Mouse (Mus musculus) forebrain, embryonic 14.5 days (tissue): ENCODE data around the gene 1700019D03Rik. TPM values are rescaled to one million over a fixed set of nuclear protein-coding genes. Genes with fewer than 3 reads are reported as not detected.

ENCODE experiments used
- ATAC-seq: fragments of 200-750 bp; cut with Nextera tagmentation; 2 replicates; pipeline ENCODE4 v1.8.0; 2017; ENCODE audit warnings: mild to moderate bottlenecking, moderate library complexity
- DNase-seq: peaks from one replicate; pipeline ENCODE4 v3.0.0-alpha.2; 2015; ENCODE audit warnings: low spot score
- H3K27ac ChIP-seq: fragments of 300-500 bp; sonication (generic); 2 replicates; pipeline ENCODE4 v1.5.1; 2014; ENCODE audit warnings: low read depth, mild to moderate bottlenecking, control low read depth, low read length, moderate library complexity
- H3K27me3 ChIP-seq: fragments of 300-500 bp; sonication (generic); replicated peaks from 2 replicates; pipeline ENCODE4 v1.6.1; 2014; ENCODE audit warnings: low read length, control low read depth, mixed read lengths; ENCODE audit not compliant: control insufficient read depth, insufficient read depth
- H3K36me3 ChIP-seq: fragments of 300-500 bp; sonication (generic); 2 replicates; pipeline ENCODE4 v1.6.1; 2014; ENCODE audit warnings: low read length, control low read depth; ENCODE audit not compliant: control insufficient read depth, insufficient read depth
- H3K4me1 ChIP-seq: fragments of 300-500 bp; sonication (generic); 2 replicates; pipeline ENCODE4 v1.6.1; 2014; ENCODE audit warnings: antibody characterized with exemption, low read length, control low read depth; ENCODE audit not compliant: control insufficient read depth, insufficient read depth
- H3K4me2 ChIP-seq: fragments of 300-500 bp; sonication (generic); 2 replicates; pipeline ENCODE4 v1.6.1; 2014; ENCODE audit warnings: mild to moderate bottlenecking, control low read depth, low read length
- H3K4me3 ChIP-seq: fragments of 300-500 bp; sonication (generic); 2 replicates; pipeline ENCODE4 v1.5.1; 2014; ENCODE audit warnings: low read depth, low read length, control low read depth
- H3K9ac ChIP-seq: fragments of 300-500 bp; sonication (generic); 2 replicates; pipeline ENCODE4 v1.6.1; 2014; ENCODE audit warnings: mild to moderate bottlenecking, low read length, control low read depth, moderate library complexity
- H3K9me3 ChIP-seq: fragments of 300-500 bp; sonication (generic); replicated peaks from 2 replicates; pipeline ENCODE4 v1.6.1; 2016; ENCODE audit warnings: low read length, control low read depth, mixed read lengths; ENCODE audit not compliant: control insufficient read depth
- WGBS: fragments of 180-500 bp; shearing (Covaris S2); extraction: QIAGEN DNeasy Blood & Tissue Kit; methylation state at CpG from one replicate; pipeline ENCODE4 v1.1.7; 2014; 5-methylcytosine and 5-hydroxymethylcytosine counted together
- polyA plus RNA-seq: library from polyadenylated mRNA; unstranded; fragments of >200 nt; fragmentation: Nextera tagmentation; extraction: Ambion mirVana; gene quantifications from 2 replicates; pipeline ENCODE4 v1.2.1, GENCODE M21; 2014

The 1700019D03Rik gene
- polyA plus RNA-seq, 1 experiment from 2014 or later, result 2.5 TPM

DNA sequence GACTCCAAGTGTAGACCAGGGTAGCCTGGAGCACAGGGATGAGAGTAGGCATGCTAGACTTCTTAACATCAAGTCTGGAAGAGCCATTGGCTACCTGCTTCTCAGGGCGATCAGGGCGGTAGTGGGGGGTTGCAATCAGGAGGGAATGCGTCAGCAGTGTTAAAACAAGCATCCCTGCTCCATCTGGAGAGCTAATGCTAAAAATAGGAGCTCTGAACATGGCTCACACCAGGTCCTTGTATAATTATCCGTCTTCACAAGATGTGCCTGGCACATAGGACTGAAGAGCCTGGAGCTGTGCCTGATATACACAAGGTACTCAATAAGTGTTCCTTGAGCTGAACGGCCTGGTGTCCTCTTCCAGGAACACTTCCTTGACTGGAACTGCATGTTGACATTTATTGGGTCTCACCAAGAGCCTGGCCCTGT, 17.5 kb upstream of the 1700019D03Rik start:
- no peak for ATAC-seq
- Histone ChIP-seq H3K4me1 (no peaks in the 10 kb centered on the region), H3K9ac (no peak overlapping the region), H3K9me3 (no peaks in the 10 kb centered on the region), H3K27ac (no peak overlapping the region), H3K4me3 (no peak overlapping the region), H3K4me2 (no peak overlapping the region), H3K27me3 (no peaks in the 10 kb centered on the region), H3K36me3 (no peaks in the 10 kb centered on the region)
- WGBS, result 87% methylated on average over 5 of the region's 5 CpGs
- no peak for DNase-seq

DNA sequence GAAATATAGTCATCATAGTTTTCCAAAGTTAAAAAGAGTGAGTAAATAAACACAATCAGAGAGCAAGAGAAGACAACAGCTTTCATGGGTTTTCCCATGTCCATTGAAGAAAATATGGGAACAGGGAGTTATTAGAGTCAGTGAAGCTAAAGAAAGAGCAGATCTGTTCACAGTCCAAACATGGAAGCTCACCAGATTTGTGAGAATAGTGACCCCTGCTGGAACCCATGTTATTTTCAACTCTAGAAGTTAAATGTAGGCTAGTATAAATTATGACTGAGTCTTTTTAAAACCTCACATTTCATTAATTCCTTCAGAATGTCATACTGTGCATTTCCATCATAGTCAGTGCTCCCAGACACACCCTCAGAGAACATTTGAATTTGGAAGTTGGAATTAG, 12.6 kb upstream of the 1700019D03Rik start:
- H3K9ac ChIP-seq, result no peak overlapping the region
- no peaks in the 10 kb centered on the region for H3K9me3 ChIP-seq
- no peaks in the 10 kb centered on the region for H3K4me1 ChIP-seq
- no peaks in the 10 kb centered on the region for H3K27me3 ChIP-seq
- H3K4me2 ChIP-seq, result no peak overlapping the region
- H3K36me3 ChIP-seq, result no peaks in the 10 kb centered on the region
- DNase-seq (peak; percentile 66), ATAC-seq (no peak)
- no peak overlapping the region for H3K27ac ChIP-seq
- H3K4me3 ChIP-seq, result no peak overlapping the region

- Histone ChIP-seq H3K4me1 (no peaks in the 10 kb centered on the region), H3K9me3 (no peaks in the 10 kb centered on the region), H3K27me3 (no peaks in the 10 kb centered on the region), H3K27ac (0 out of 2 replicates have a peak overlapping the region, but pooled peaks have one; percentile 5), H3K36me3 (no peaks in the 10 kb centered on the region), H3K4me3 (no peak overlapping the region), H3K4me2 (no peak overlapping the region), H3K9ac (no peak overlapping the region)
- DNase-seq (peak; percentile 33), ATAC-seq (peak; percentile 29; the same call in 1 of the 2 replicates)
- WGBS, result 74% methylated on average over 3 of the region's 3 CpGs
Measured at GRCm38 (mm10) chr1:53018746-53019505, 1.1 kb downstream of the 1700019D03Rik start.

GRCm38 (mm10) chr1:53015606-53016005, 4.4 kb downstream of the 1700019D03Rik start:
- no peak overlapping the region for H3K27ac ChIP-seq
- H3K4me2 ChIP-seq, result no peak overlapping the region
- H3K36me3 ChIP-seq, result no peaks in the 10 kb centered on the region
- WGBS, result 31% methylated on average over 5 of the region's 5 CpGs
- DNase-seq (no peak), ATAC-seq (no peak)
- no peak overlapping the region for H3K4me3 ChIP-seq
- H3K9ac ChIP-seq, result no peak overlapping the region
- H3K4me1 ChIP-seq, result no peaks in the 10 kb centered on the region
- no peaks in the 10 kb centered on the region for H3K9me3 ChIP-seq
- H3K27me3 ChIP-seq, result no peaks in the 10 kb centered on the region

DNA sequence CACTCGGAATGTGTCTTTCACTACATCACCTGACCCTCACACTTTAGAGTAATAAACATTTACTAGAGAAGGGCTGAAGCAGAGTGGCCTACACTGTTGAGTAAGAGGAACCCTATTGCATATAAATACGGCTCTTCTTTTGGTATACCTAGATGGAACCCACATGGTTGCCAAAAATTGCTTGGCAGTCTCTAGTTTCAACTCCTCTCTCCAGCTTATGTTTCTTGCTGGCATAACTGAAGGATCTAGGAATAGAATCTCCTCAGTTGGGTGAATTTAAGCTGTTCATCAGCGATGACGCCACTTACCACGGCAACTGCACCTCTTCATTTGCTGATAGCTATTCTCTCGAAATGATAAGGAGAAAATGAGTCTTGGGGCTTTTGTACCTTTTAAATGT, 5.3 kb downstream of the 1700019D03Rik start:
- Histone ChIP-seq H3K9me3 (no peaks in the 10 kb centered on the region), H3K27me3 (no peaks in the 10 kb centered on the region), H3K4me2 (no peak overlapping the region), H3K4me3 (no peak overlapping the region), H3K36me3 (no peaks in the 10 kb centered on the region), H3K4me1 (no peaks in the 10 kb centered on the region), H3K9ac (no peak overlapping the region), H3K27ac (no peak overlapping the region)
- 94% methylated on average over 6 of the region's 6 CpGs for WGBS
- DNase-seq (no peak), ATAC-seq (no peak)

GRCm38 (mm10) chr1:52986692-52987091, 33.3 kb downstream of the 1700019D03Rik start:
- H3K4me2 ChIP-seq, result no peak overlapping the region
- H3K36me3 ChIP-seq, result no peaks in the 10 kb centered on the region
- no peak for DNase-seq
- ATAC-seq, result no peak
- H3K9ac ChIP-seq, result no peak overlapping the region
- H3K27me3 ChIP-seq, result no peaks in the 10 kb centered on the region
- 79% methylated on average over 5 of the region's 5 CpGs for WGBS
- H3K4me3 ChIP-seq, result no peak overlapping the region
- no peaks in the 10 kb centered on the region for H3K9me3 ChIP-seq
- no peak overlapping the region for H3K27ac ChIP-seq
- no peaks in the 10 kb centered on the region for H3K4me1 ChIP-seq

GRCm38 (mm10) chr1:52973198-52973597, 46.8 kb downstream of the 1700019D03Rik start:
- Histone ChIP-seq H3K9ac (no peak overlapping the region), H3K4me3 (no peak overlapping the region), H3K4me1 (no peaks in the 10 kb centered on the region), H3K36me3 (no peaks in the 10 kb centered on the region), H3K27ac (no peak overlapping the region), H3K27me3 (no peaks in the 10 kb centered on the region), H3K4me2 (no peak overlapping the region), H3K9me3 (no peaks in the 10 kb centered on the region)
- ATAC-seq, result no peak
- 88% methylated on average over 5 of the region's 5 CpGs for WGBS
- DNase-seq, result no peak

DNA sequence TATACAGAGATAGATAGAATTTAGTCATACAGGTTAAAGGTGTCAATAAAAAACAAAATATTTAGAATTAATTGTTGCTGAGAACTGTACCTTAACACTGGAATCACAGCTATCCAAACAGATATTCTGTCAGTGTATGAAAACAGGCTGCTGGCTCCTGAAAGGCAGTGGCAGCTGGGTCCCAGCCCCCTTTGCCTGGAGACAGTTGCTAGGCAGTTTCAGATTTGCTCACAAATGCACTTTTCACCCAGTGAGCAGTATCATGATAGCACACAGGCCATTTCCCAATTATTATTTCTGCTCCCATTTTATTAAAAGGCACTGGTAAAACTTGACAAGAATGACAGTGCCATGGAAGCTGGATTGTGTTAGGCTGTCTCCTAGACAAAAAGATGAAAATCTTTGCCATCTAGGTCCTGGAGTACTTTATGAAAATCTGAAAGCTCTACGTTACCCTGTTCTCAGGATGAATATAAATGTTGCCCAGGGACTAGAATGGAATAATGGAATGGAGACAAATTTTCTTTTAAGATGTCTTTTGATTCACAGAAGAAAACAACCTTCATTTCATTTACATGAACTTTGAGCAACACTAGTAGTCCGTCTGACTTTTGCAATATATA, 48.0 kb downstream of the 1700019D03Rik start:
- peak; percentile 54 for DNase-seq
- H3K4me2 ChIP-seq, result no peak overlapping the region
- no peaks in the 10 kb centered on the region for H3K9me3 ChIP-seq
- 73% methylated on average over 2 of the region's 2 CpGs for WGBS
- no peaks in the 10 kb centered on the region for H3K27me3 ChIP-seq
- no peak overlapping the region for H3K27ac ChIP-seq
- ATAC-seq, result peak; percentile 76; the same call in 1 of the 2 replicates
- no peaks in the 10 kb centered on the region for H3K36me3 ChIP-seq
- H3K4me3 ChIP-seq, result no peak overlapping the region
- no peaks in the 10 kb centered on the region for H3K4me1 ChIP-seq
- H3K9ac ChIP-seq, result no peak overlapping the region

GRCm38 (mm10) chr1:52964581-52964980, 55.4 kb downstream of the 1700019D03Rik start:
- no peak overlapping the region for H3K4me3 ChIP-seq
- ATAC-seq (no peak), DNase-seq (no peak)
- no peaks in the 10 kb centered on the region for H3K9me3 ChIP-seq
- H3K4me1 ChIP-seq, result no peaks in the 10 kb centered on the region
- no peak overlapping the region for H3K4me2 ChIP-seq
- H3K27me3 ChIP-seq, result no peaks in the 10 kb centered on the region
- H3K27ac ChIP-seq, result no peak overlapping the region
- WGBS, result 76% methylated on average over 8 of the region's 8 CpGs
- H3K9ac ChIP-seq, result no peak overlapping the region
- no peaks in the 10 kb centered on the region for H3K36me3 ChIP-seq
